Mouse (Mus musculus) cerebellum, postnatal 25 days (tissue): ENCODE measurements at regions not wholly inside any gene's neighbourhood (a gene's known extent, or its start where the extent isn't known, plus 50 kb on each side); places are given as distances from the start of the nearest gene placed in this dataset.

Experiments used
- DNase-seq, 2 experiments: peaks; one replicate each; pipeline ENCODE4 v3.0.0; 2021; ENCODE audit warnings: mixed read lengths in 2 of 2

DNA sequence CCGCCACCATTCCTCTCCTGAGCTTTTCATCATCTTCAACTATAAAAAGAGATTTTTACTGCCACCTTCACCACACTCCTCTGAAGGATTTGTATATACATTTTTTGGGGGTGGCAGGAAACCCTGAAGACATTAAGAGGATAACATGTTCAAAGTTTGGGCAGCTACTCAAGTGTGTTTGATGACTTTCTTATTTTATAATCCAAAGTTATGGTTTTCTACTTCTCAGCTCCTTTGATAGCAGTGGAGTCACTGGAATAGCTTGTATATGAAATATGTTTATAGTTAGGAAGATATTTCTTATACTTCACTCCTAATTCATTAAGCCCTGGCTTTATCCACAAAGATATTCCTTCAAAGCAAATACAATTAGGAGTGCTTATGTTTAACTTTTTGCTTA is 229.5 kb upstream of the Lcorl start:
- no peak for DNase-seq

DNA sequence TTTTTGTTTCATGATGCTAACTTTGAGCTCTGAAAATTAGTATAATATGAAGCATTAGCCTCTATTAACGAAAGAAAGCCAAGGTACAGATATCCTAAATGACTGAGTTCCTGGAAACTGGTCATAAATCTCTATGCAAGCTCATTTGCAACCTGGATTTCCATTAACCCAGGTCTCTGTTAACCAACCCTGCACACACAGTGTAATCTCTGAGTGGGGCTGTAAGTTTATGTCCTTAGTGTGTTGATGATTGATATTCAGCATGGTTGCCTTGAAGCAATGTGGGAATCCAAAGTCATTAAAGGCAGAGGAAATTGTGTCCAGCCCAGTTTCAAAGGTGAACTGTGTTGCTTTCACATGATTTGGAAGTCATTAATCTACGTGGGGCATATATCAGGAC is 225.9 kb upstream of the Lcorl start:
- DNase-seq, result no peak

DNA sequence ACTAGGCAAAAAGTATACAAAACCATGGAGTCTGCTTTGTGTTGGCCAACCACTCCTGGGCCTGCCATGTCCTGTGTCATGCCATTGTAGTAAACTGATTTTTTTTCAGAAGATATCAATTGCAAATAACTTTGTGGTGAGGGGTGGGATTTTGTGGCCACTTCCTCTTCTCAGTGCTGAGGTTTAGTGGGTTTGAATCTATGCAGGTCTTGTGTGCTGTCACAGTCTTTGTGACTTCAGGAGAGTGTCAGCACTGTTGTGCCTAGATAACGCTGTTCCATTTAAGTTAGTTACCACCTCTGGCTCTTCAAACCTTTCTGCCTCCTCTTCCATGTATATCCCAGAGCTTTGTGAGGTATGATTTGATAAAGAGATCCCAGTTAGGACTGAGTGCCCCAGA is 216.3 kb upstream of the Lcorl start:
- DNase-seq, result no peak

DNA sequence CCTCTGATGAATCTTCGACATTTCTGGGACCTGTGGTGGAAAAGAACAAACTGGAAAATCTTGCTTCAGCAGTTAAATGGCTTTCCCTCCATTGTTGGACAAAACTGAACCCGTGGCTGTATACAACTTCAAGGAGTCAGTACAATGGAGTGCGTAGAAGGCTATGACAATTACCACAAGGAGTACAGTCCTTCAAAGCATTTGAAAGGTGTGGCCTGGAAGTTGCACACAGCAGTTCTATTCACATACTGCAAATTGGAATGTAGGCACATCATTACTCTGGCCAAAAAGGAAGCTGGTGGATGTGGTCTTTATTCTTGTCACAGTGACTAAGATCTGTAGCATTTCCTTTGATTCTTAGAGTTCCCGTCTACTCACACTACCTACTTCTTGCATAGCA is 215.7 kb upstream of the Lcorl start:
- DNase-seq, result no peak

DNA sequence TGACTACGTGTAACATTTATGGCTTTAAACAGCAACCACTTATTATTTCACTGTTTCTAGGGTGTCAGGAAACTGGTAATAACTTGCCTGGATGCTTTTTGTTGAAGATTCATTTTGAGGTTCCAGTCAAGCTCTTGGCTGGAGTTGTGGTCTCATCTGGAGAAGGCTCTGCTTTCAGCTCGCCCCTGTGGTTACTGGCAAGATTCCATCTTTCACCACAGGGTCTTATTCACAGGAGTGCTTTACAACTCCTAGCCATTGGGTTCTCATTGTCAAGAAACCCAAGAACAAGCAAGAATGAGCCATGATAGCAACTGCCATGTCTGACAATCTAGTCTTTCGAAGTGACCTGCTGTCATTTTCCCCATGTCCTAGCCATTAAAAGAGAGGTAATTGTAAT is 202.5 kb upstream of the Lcorl start:
- DNase-seq, result no peak

DNA sequence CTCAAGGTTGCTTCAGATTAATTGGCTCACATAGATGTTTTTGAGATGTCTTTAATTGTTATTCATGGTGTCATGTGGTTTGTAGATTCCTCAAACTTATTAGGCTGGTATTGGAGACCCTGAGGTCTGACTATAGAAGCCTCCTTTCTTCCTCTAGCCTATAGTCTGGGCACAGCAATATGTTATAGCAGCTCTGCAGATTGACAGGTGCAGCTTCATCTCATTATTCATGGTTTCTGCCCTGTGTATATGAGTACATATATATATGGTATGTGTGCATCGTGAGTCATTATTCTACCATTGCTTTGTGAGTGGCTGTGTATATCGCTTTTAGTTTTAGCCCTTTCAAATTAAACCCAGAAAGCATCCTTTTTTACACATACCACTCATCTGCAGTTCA is 197.4 kb upstream of the Lcorl start:
- no peak for DNase-seq

DNA sequence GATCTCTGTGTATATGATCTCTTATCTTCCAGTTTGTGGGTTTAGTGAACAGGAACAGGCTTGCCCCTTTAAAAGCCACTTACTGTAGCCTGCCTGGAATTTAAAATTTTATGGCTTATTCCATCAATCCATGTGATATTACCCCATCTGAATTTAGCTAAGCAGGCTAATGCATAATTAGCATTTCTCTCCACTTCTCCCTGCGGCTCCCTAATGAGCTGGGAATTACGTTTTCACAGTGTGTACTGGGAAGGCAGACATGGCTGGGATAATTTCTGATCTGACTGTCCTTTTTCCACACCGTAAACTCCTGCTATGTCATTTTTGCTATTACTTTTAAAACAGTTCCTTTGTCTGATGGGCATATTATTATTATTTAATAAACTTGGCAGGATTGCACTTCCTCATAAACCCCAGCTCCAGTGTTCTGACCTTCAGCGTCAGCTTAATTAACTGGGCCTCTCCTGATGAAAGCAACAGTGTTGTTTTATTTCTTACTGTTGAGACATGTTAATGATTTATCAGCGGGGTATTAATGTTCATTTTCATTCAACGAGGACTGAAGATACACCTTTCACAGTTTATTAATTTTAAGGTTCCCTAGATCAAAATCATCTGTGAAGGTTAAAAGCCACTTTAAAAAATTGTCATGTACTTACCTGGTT is 185.4 kb upstream of the Lcorl start:
- DNase-seq, result no peak

DNA sequence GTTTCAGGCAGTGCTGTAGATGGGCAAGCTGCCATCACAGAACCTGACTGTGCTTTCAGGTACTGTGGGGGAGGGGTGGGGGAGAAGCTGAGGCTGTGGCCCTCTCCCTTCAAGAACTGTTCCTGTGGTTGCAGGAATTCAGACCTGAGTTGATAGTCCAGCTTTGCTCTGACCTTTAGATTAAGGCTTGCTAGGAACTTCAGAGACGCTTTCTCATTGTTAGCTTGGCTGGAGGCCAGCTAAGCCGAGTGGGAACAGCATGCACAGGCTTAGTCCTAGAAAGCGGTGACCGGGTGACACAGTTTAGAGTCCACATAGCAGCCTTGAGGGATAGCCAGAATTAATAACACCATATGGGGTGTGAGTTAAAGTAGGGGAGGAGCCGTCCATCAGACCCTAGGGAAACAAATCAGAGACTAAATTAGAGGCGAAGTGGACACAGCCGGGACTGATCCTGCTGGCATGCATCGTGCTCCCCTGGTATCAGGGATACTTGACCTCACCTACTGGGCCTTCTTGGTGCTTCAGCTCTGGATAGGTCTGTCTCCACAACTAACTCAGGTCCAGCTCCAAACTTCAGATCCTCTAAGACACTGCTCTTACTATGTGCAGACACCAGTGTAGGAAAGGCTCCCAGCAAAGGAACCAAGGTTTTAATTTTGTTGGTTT is 175.7 kb upstream of the Lcorl start:
- peak; percentile 65 to 76 for DNase-seq

DNA sequence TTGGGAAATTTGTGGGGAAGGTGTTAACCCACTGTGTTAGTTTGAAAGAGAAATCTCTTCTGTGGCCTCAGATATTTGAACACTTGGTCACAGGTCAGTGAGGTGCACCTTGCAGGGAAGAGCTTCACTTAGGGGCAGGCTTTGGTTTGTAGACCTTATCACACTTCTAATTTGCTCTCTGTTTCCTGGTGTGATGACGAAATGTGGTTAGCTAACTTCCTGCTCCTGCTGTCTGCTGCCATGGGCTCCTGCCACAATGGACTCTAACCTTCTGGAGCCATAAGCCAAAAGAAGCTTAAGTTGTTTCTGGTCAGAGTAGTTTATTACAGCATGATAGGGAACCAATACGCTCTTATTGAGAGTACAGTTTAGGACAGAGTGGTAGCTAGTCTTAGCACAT is 174.8 kb upstream of the Lcorl start:
- DNase-seq, result no peak

DNA sequence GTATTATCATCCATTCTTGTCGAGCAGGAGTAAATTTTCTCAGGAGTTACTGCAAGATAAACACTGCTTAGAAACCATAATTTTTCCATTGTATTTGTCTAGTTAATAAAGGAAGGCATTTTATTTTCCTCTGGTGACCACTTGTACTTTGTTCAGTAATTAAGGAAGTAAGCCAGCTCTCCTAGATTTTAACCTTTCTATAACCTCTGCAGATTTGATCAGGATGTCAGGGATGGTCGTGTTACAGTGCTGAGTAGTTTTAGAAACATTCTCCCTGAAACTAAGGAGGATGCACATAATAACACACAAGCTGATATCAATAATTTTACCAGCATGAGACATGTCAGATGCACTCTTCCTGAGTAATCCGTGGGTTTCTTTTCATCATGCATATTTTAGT is 166.7 kb upstream of the Lcorl start:
- DNase-seq, result no peak

DNA sequence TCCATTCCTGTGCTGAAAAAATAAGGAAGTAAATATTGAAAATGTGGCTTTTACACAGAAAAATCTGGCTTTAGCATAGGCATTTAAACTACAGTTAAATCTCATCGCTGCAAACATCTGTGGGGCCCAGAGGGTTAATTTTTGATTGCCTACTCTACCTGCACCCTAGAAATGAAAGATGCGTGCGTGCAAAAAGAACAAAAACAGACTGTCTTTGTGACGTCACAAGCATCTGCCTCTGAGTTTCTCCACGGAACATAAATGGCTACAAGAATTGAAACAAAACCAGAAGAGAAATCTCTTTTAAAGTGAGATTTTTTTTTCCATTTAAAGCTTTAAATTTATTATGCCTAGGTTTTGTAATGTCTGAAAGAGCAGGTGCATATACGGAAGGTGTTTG is 166.0 kb upstream of the Lcorl start:
- no peak for DNase-seq

DNA sequence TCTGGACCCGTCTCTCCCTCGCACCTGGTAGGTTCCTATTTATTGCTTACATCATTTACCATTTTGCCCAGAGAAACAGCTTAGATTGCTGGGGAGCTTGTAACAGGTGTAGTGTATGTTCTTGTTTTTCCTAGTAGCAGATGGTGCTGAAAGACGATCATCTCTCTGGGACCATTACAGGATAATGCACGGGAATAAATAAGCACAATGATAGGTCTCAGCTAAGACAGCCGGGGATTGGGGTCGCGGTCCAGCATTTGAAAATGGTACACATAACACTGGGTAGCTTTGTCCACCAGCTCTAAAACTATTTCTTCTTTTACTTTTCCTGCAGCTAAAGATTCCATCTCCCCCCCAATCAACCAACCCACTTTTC is 164.6 kb upstream of the Lcorl start:
- DNase-seq, result no peak

DNA sequence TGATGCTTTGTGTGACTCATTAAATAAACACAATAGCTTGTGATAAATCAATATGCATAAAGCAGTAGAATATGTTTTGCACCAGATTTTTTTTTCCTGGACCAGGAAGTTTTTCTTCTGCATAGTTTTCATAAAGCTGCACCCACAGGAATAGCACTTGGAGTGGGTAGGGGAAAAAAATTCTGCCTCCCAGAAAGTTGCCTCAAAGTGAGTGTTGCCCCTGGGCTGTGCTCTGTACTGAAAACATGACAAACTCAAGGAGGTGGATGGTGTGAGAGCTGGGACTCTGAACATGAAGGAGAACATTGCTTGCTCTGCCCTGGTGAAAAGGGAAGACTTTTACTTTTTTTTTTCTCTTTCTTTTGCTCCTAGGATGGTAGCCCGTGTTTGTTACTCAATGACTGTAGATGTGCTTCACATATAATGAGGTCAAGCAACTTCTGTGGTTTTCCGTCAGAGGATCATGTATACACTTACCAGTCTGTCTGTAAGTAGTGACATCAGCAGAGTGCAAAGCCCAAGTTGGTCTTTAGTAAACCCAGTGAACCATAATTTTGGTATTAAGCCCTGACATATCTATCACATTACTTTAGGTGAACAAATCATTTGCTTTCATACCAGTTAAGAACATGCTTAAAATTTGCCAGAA is 164.1 kb upstream of the Lcorl start:
- DNase-seq, result no peak

DNA sequence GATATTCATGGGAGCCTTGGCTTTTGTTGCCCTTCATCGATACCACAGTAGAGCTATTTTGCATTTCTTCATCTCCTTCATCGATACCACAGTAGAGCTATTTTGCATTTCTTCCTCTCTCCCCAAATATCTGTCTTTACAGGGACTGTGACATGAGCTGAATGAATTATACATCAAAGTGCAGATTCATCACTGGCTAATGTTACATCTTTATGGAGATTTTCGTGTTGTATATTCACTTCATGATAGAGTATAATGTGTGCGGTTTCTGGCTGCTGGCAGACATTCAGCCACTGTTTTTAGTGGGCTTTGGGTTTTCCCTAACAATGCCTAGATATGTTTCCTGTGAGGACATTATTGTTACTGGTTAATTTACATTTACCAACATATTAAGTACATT is 162.8 kb upstream of the Lcorl start:
- DNase-seq, result no peak

DNA sequence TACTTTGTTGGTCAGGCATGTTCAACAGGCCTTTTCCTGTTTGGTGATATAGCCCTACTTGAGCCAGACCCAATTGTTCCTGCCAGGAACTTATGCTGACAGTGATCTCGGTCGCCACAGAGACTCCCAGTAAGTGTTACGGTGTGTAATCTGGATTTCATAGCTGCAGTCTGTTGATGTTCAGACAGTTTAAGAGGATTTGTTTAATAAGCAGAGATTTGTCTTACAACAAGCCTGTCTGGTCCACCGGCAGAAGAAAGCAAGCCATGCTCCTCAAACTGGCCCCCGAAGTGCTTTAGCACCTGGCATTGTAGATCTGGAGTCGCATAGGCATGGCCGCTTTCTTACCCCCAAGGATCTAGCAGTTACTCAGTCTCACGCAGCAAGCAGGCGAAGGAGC is 150.0 kb upstream of the Lcorl start:
- DNase-seq, result no peak

DNA sequence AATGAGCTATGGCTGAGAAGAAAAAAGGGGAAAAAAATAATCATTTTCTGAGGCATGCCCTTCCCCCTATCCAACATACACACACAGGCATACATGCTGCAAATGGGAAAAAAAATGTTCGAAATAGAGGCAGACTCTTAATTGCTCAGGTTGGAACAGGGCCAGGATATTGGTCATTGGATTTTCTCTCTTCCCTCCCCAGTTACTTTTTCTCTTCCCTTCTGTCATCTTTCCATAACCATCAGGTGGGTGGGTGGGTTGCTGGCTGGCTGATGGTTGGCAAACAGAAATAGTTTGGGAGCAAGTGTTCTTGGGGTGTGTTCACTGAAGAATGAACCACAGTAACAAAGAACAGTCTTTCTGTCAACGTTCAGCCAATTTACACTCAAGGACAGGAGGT is 149.3 kb upstream of the Lcorl start:
- no peak for DNase-seq

DNA sequence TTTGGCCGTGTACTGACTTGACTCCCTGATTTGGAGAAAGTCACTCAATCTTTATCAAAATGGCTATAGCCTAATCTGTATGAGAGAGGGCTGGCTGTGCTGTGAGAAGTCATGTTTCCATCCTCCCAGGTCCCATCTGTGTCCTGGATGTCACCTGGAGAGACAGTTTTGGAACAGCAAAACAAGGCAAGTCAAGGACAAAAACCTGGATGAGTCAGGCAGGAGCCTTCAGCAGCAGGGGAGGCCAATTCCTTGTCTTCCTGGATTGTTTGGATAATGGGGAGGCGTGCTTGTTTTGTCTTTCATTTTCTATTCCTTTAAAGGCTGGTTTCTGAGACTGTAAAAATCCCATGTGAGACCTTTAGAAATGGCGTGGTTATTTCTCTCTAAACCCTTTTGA is 148.8 kb upstream of the Lcorl start:
- DNase-seq, result no peak

DNA sequence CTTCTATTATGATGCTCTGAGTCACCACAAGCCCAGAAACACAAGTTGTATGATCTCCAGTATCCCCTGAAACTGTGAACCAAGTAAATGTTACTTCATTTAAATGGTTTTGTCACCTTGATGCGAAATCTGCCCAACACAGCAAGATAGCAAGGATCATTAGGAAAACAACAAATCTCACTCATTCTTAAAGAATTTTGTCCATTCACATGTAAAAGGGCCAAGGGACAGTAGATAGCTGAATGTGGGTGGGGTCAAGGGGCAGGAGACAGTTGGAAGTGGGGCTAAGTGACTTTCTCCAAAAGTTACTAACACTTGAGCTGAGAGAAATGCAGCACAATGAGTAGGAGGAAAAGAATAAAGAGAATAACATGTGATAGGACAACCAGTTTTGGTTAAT is 148.2 kb upstream of the Lcorl start:
- DNase-seq, result no peak

DNA sequence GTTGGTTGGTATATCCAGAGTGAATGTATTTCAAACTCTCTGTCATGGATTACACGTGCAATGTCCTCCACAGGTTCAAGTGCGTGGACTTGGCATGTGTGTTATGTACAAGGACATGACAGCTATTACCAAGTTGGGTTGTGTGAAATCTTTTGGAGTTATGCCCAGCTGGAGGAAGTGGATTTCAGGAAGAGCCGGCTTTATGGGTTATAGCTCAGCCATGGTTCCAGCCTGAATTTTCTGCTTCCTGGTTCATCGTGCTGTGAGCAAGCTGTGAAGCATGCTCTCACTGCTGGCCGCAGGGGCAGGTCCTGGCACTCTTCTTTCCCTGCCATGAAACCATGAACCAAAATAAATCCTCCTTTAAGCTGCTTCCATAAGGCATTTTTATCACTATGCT is 144.6 kb upstream of the Lcorl start:
- DNase-seq, result peak in 1 of 2 experiments; percentile 4

DNA sequence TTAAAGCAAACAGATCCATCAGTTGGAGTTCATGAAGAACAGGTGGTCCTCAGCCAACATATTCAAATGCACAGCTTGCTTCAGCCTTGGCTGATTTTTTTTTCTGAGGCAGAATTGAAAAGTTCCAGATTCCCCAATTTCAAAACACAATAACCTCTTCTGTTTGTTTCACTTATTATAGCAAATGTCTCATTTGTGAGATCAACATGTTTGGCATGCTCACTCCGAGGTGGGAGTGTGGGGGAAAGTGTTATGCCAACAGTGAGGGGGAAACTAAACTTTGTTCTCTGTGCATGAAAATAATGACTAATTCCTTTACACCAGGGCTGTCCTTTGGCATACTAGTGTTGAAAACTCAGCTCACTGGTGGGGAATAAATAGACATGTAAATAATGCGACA is 100.4 kb upstream of the Lcorl start:
- no peak for DNase-seq

DNA sequence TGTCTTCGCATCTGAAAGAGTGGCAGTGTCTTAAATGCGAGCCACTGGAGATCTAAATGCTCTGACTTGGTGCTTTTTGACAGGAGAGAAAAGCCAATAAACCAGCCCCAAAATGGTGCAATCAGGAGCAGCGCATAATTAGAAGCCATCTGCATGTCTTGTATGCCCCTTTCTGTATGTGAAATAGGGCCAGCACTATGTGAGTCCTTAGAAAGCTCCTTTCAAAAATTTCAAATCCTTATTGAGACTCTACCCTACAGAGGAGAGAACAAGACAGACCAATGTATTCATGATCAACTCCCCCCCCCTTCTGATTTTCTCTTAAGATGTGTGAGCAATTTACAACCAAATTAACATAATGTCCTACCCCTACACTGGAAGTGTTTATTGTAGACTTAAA is 86.6 kb upstream of the Lcorl start:
- DNase-seq, result no peak

DNA sequence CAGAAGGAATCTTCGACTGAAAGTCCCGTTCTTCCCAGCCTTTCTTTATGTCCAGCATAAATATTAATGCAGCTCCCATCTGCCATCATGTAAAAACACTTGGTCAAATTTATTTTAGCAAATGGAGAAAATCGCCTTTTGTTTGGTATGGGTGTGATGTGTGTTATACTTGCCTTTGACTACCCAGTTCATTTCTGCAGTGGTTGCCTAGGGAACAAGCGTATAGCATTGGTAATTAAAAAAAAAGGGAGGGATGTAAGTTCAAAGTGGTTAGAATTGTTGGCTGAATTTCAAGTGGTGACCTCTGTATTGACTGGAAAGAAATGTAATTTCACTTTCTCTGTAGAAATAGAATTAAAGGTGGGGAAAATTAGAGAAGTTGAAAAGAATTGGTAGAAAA is 75.6 kb upstream of the Lcorl start:
- no peak for DNase-seq

DNA sequence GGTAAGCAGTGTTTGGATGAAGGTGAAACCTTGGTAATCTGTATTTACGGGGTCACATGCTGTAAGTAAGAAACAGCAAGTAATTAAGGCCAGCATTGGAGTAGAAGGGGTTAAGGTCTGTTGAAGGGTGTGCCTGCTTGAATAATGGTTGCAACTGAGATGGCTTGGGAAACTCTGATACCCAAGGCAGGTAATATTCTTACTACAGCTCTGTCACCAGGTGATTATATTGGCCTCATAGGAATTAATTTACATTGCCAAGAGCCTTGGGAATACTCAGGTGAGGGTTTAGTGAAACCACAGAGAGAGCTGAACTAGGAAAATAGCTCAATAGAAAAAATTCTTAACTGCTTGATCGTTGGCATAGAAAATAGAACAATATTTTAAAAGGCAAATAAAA is 73.8 kb upstream of the Lcorl start:
- no peak for DNase-seq

DNA sequence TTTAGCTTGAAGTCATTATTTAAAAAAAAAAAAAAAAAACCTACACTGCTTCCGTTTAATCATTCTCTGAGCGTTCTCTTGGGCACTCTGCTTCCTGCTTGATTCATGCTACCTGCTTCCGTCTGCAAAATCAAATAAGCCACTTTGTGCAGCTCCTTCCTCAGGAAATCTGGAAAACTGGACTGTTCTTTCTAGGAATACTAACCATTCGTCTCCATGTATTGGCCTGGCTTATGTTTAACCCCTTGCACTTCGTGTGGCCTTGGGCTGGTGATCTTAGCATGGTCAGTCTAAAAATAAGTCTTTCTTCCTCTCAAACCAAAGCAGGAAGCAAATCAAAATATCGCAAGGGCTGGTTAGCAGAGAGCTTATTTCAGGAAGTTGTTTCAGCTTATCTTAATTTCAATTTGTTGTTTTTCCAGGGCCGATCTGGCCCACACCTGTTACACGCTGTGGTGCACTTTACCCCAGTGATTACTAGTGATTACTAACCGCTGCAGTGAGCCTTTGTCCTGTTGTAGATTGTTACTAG is 68.5 kb upstream of the Lcorl start:
- no peak for DNase-seq
